Mouse (Mus musculus) lung, postnatal 0 days (tissue): ENCODE data around the gene Pramef12.

ENCODE experiments used
- CTCF ChIP-seq: IDR thresholded peaks from 2 replicates; pipeline ENCODE4 v1.5.1; 2016; ENCODE audit warnings: antibody characterized with exemption, mild to moderate bottlenecking
- EP300 ChIP-seq: IDR thresholded peaks from 2 replicates; pipeline ENCODE4 v1.6.1; 2016; ENCODE audit warnings: antibody characterized with exemption, mild to moderate bottlenecking, control low read depth

DNA sequence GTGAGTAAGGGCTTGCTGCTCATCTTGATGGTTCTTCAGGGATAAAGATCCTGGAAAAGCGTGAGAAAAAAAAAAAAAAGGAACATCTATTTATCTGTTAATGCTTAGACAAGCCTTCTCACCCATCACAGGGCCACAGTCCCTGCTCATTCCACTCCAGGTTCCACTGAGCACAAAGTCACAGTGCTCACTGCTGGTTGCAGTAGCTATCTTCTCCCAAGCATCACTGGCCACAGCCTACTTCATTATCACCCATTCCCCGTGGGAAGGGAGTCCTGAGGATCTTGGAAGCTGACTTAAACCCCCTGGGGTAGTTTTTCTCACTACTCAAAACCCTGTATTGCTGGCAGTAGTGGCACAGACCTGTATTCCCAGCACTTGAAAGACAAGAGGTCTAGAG lies 30.4 kb downstream of the Pramef12 start, which contains the start of gene Pramef20:
- TF ChIP-seq EP300 (no peak), CTCF (no peak)
